Mouse (Mus musculus): ENCODE results near the gene 3830406C13Rik. TPM values are rescaled to one million over a fixed set of nuclear protein-coding genes. Genes with fewer than 3 reads are reported as not detected.

3830406C13Rik gene
- polyA plus RNA-seq, 1 experiment from 2014 or later = 37.4 TPM

- no peak for ATAC-seq (ENCODE audit: low read depth)
- Histone ChIP-seq H3K4me1 (ENCODE audit: control insufficient read depth, insufficient read depth, low read length) (0 out of 2 replicates have a peak, but pooled peaks cover 10% of the 10 kb centered on the region), H3K9me3 (ENCODE audit: control insufficient read depth, low read length) (no peaks in the 10 kb centered on the region), H3K36me3 (ENCODE audit: control insufficient read depth, insufficient read depth, low read length) (no peaks in the 10 kb centered on the region), H3K9ac (replicated peaks; ENCODE audit: low read depth, low read length) (no peak overlapping the region), H3K27me3 (ENCODE audit: control insufficient read depth, insufficient read depth, low read length) (peaks cover 90% of the 10 kb centered on the region), H3K4me2 (ENCODE audit: low read depth, low read length) (no peak overlapping the region), H3K27ac (ENCODE audit: low read depth, low read length) (no peak overlapping the region), H3K4me3 (ENCODE audit: low read depth, low read length) (no peak overlapping the region)
- WGBS = under 1% methylated on average over 48 of the region's 50 CpGs
These were observed 62.3 kb downstream of the 3830406C13Rik start for GRCm38 (mm10) chr14:12346011-12346864.

GRCm38 (mm10) chr14:12346865-12347600 is 63.1 kb downstream of the 3830406C13Rik start:
- no peak for ATAC-seq (ENCODE audit: low read depth)
- Histone ChIP-seq H3K4me1 (ENCODE audit: control insufficient read depth, insufficient read depth, low read length) (0 out of 2 replicates have a peak, but pooled peaks cover 10% of the 10 kb centered on the region), H3K9ac (replicated peaks; ENCODE audit: low read depth, low read length) (no peak overlapping the region), H3K4me3 (ENCODE audit: low read depth, low read length) (no peak overlapping the region), H3K27ac (ENCODE audit: low read depth, low read length) (no peak overlapping the region), H3K9me3 (ENCODE audit: control insufficient read depth, low read length) (no peaks in the 10 kb centered on the region), H3K4me2 (ENCODE audit: low read depth, low read length) (no peak overlapping the region), H3K36me3 (ENCODE audit: control insufficient read depth, insufficient read depth, low read length) (no peaks in the 10 kb centered on the region), H3K27me3 (ENCODE audit: control insufficient read depth, insufficient read depth, low read length) (peaks cover 89% of the 10 kb centered on the region)
- 1% methylated on average over 26 of the region's 26 CpGs for WGBS

- Histone ChIP-seq H3K4me2 (ENCODE audit: low read depth, low read length) (no peak within 1 kb of the TSS), H3K36me3 (ENCODE audit: control insufficient read depth, insufficient read depth, low read length) (no peaks in the 10 kb centered on the region), H3K27ac (ENCODE audit: low read depth, low read length) (no peak within 1 kb of the TSS), H3K4me3 (ENCODE audit: low read depth, low read length) (no peak within 1 kb of the TSS), H3K9ac (replicated peaks; ENCODE audit: low read depth, low read length) (no peak within 1 kb of the TSS), H3K4me1 (ENCODE audit: control insufficient read depth, insufficient read depth, low read length) (0 out of 2 replicates have a peak, but pooled peaks cover 10% of the 10 kb centered on the region), H3K9me3 (ENCODE audit: control insufficient read depth, low read length) (no peaks in the 10 kb centered on the region), H3K27me3 (ENCODE audit: control insufficient read depth, insufficient read depth, low read length) (peaks cover 90% of the 10 kb centered on the region)
- 0% methylated on average over 2 of the region's 2 CpGs for WGBS
- no peak for ATAC-seq (ENCODE audit: low read depth)
These were observed 64.1 kb downstream of the 3830406C13Rik start, which contains the start of gene Fezf2 for GRCm38 (mm10) chr14:12348089-12348488. TSS of gene Fezf2 (minus strand) at chr14:12348189.

- H3K9me3 ChIP-seq (ENCODE audit: control insufficient read depth, low read length) = no peaks in the 10 kb centered on the region
- no peak overlapping the region for H3K4me3 ChIP-seq (ENCODE audit: low read depth, low read length)
- peaks cover 86% of the 10 kb centered on the region for H3K27me3 ChIP-seq (ENCODE audit: control insufficient read depth, insufficient read depth, low read length)
- H3K36me3 ChIP-seq (ENCODE audit: control insufficient read depth, insufficient read depth, low read length) = no peaks in the 10 kb centered on the region
- 0 out of 2 replicates have a peak, but pooled peaks cover 10% of the 10 kb centered on the region for H3K4me1 ChIP-seq (ENCODE audit: control insufficient read depth, insufficient read depth, low read length)
- no peak overlapping the region for H3K4me2 ChIP-seq (ENCODE audit: low read depth, low read length)
- ATAC-seq (ENCODE audit: low read depth) = no peak
- 7% methylated on average over 15 of the region's 15 CpGs for WGBS
- no peak overlapping the region for H3K27ac ChIP-seq (ENCODE audit: low read depth, low read length)
- H3K9ac ChIP-seq (replicated peaks; ENCODE audit: low read depth, low read length) = no peak overlapping the region
These were observed 65.5 kb downstream of the 3830406C13Rik start for GRCm38 (mm10) chr14:12349334-12350090.

- Histone ChIP-seq H3K4me3 (ENCODE audit: low read depth, low read length) (no peak overlapping the region), H3K4me1 (ENCODE audit: control insufficient read depth, insufficient read depth, low read length) (0 out of 2 replicates have a peak, but pooled peaks cover 6% of the 10 kb centered on the region), H3K36me3 (ENCODE audit: control insufficient read depth, insufficient read depth, low read length) (no peaks in the 10 kb centered on the region), H3K4me2 (ENCODE audit: low read depth, low read length) (no peak overlapping the region), H3K27ac (ENCODE audit: low read depth, low read length) (no peak overlapping the region), H3K9me3 (ENCODE audit: control insufficient read depth, low read length) (no peaks in the 10 kb centered on the region), H3K9ac (replicated peaks; ENCODE audit: low read depth, low read length) (no peak overlapping the region), H3K27me3 (ENCODE audit: control insufficient read depth, insufficient read depth, low read length) (peaks cover 78% of the 10 kb centered on the region)
- ATAC-seq (ENCODE audit: low read depth) = no peak
- 8% methylated on average over 16 of the region's 16 CpGs for WGBS
These were observed 66.4 kb downstream of the 3830406C13Rik start for GRCm38 (mm10) chr14:12350271-12350916.

Other genes starting within 250 kb of the 3830406C13Rik start
- gene Gm49355, start 197 bp upstream of the 3830406C13Rik start, polyA plus RNA-seq (2014; fragmentation: Nextera tagmentation; extraction: Ambion mirVana) = 0.09 and 0.18 TPM in 2 replicates
- gene Fezf2, start 64.0 kb downstream of the 3830406C13Rik start, polyA plus RNA-seq (2014; fragmentation: Nextera tagmentation; extraction: Ambion mirVana) = not detected in 2 replicates

Measured in neural tube, embryonic 14.5 days (tissue).